Mouse (Mus musculus): ENCODE measurements at regions not wholly inside any gene's neighbourhood (a gene's known extent, or its start where the extent isn't known, plus 50 kb on each side); places are given as distances from the start of the nearest gene placed in this dataset.

DNA sequence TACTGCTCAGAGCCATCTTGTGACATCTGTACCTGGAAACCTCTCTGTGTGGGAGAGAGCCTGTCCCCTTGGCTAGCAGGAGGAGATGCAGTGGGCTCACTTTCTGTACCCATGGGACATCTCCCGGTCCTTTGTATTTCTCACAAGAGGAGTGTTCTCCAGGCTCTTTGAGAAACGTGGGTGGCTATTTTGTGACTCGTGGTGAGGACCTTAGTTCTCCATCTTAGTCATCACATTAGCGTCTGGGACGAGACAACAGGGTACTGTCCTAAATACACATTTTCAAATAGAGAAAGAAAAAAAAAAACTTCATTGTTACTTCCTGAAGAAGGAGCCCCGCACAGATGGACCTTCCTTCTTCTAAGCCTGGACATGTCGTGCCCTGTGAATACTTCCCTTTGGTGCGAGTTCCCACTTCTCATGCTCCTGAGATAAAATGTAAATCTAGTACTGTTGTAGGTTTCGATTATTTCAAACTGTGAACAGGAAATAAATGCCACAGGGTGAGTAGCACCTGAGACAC, 366.8 kb upstream of the Runx1 start:
- DNase-seq (ENCODE audit: low spot score), result no peak

DNA sequence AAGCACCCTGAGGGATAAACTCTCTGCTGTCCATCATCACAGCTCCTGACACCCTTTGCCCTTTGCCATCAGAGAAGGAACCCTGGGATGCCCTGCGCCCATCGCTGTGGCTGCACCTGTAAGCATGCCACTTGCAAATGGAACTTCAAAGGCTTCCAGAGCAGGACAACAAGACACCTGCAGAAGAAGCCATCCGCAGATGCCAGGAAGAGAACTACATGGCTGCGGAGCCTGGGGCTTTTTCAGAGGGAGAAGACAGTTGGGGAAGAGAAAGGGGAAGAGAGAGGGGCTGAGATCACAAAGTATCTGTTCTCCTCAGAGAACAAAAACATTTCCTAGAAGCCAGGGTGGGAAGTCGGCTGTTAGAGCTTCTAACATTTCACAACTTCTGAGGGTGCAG, 365.2 kb upstream of the Runx1 start:
- no peak for DNase-seq (ENCODE audit: low spot score)

DNA sequence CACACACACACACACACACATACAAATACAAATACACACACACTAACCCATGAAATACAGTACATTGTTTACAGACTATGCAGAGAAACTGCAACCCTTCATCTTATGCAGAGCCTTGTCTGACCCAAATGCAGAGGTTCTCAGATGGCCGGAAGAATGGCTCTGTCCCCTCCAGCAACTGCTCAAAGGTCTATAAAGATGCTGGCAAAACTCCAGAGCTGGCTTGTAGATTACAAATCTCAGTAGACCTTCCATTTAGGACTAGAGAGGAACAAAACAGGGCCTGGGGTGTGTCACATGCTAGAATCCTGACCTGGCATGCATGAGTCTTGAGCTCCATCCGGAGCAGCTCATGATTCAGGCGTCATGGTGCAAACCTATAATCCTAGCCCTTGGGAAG, 364.4 kb upstream of the Runx1 start:
- no peak for DNase-seq (ENCODE audit: low spot score)

DNA sequence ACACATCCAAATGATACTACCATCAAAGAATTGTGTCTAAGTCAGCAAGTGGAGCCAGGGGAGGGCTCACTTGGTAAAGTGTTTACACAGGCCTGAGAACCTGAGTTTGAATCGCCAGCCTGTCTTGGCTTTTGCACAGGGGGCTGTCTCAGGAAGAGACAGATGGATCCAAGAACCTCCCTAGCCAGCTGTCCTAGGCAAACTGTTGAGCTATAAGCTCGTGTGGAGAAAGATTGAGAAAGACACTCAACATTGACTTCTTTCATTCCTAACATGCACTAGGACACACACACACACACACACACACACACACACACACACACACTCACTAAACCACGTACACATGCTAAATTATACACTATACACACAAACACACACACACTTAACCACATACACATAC, 363.9 kb upstream of the Runx1 start:
- DNase-seq (ENCODE audit: low spot score), result no peak

DNA sequence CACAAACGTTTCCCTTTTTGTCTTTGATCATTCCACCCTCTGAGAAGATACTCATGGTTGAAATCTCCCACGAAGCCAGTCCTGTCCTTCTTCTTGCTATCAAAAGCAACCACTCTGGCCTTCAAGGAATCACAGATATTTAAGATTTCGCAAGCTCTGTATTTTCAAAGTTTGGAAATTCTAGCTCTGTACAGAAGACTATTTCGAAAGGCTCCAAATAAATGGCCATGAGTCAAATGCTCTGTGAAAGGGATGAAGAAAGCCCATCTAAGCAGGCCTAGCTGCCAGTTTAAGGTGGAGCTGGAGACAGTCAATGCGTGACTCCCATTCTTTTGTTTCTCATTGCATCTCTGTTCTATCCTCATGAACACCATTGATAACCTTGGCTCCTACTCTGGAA, 363.5 kb upstream of the Runx1 start:
- DNase-seq (ENCODE audit: low spot score), result no peak

DNA sequence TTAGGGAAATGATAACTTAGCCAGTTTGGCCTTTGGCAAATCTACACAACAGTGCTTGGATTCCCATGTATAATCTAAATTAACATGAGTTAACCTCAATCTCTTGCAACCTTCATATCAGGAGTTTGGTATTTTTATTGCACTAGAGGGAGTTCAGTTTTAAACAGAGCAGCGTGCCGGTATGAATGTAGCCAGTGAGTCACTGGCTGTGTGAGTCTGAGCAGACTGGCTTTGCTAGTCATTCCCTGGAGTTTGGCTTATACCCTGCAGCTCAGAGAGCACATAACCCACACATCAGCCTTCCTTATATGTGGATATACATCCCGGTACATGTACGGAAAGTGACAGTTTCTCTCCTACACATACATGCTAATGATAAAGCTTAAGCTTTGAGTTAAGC, 360.6 kb upstream of the Runx1 start:
- DNase-seq (ENCODE audit: low spot score), result no peak

DNA sequence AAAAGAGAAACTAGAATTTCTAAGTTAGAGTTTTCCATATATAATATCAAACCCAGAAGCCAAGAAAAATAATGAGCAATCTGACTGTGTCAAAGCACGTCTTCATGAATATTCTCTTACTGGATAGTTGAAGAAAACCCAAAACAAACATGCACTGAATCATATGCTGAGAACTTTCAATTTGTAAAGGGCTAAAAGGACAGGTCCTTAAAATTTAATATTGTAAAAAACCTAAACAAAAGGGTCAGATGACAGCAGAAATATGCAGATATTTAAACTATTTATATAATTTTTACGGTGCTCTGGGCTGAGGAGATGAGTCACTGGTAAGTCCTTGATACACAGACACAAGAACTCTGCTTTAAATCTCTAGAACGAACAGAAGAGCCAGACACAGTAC, 356.7 kb upstream of the Runx1 start:
- DNase-seq (ENCODE audit: low spot score), result no peak

DNA sequence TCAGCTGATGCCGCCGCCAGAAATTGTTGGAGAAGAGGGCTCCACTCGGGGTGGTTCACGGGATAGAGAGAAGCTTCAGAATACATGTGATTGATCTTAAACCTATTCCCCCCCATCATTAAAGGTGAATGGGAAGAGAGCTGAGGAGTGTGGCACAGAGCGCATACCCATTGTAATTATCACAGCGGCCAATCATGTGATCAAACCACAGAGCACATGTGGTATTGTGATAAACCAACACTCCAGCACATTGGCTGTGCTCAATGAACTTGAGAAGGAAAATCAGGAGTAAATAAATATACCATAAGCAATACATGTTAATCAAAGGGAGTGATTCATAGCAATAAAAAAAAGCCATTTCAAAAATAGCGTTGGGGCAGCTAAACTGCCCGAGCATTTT, 355.5 kb upstream of the Runx1 start:
- no peak for DNase-seq (ENCODE audit: low spot score)

DNA sequence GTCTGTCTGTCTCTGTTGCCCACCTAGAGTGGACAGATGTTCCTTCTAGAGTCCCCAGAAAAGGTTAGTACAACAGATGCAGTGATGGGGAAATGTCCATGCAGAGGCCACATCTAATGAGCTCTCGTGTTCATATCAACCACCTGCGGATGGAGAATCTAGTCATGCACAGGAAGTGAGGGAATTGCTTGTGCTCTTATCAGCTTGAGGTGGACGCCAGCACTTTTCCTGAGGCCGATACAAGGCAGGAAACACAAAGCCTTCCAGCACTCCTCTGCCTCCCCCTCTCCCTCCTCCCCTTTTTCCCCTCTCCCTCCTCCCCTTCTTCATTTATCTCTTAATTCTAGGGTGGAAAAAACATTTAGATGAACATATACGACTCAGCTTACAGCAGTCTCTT, 354.3 kb upstream of the Runx1 start:
- no peak for DNase-seq (ENCODE audit: low spot score)

DNA sequence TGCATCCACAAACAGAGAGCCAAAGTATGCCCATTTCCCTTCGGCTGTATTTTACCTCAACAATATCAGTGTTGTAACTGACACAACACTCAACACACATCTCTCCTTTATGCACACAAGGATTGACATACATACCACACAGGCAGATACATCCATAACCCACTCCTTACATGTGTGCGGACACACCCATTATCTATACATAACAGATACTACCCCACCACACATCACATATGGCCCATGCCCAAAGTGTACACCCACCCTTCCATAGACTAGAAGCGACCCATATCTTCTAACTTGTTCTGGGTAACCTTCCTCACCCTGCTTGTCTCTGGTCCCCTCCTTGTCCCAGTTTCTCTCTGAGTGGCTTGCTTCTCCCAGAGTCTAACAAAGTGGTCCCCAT, 340.7 kb upstream of the Runx1 start:
- no peak for DNase-seq (ENCODE audit: low spot score)

DNA sequence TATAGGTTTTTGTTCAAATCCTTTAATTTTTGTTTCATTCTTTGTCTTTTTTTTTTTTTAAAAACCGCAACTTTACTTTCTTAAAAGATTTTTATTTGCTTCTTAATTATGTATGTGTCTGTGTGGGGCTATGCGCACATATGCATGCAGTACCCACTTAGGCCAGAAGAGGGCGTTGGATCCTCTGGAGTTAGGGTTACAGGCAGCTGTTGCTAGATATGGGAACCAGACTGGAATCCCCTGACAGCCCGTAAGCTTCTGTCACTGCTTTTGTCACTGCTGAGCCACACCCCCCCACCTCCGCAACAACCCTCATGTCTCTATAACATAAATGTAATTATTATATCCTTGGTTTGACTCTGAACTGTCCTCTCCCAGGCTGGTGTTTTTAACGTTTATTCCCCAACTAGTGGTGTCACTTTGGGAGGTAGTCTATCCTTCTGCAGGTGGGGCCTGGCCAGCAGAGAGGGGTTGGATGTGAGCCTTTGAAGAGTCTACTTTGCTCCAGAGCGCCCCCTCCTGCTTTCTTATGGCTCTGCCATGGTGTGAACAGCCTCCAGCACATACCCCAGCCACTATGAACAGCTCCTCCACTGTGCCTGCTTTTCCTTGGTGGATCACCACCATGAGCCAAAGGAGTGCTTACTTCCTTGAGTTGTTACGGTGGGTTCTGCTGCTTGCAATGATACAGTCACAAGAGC, 332.7 kb upstream of the Runx1 start:
- DNase-seq (ENCODE audit: low spot score), result no peak

DNA sequence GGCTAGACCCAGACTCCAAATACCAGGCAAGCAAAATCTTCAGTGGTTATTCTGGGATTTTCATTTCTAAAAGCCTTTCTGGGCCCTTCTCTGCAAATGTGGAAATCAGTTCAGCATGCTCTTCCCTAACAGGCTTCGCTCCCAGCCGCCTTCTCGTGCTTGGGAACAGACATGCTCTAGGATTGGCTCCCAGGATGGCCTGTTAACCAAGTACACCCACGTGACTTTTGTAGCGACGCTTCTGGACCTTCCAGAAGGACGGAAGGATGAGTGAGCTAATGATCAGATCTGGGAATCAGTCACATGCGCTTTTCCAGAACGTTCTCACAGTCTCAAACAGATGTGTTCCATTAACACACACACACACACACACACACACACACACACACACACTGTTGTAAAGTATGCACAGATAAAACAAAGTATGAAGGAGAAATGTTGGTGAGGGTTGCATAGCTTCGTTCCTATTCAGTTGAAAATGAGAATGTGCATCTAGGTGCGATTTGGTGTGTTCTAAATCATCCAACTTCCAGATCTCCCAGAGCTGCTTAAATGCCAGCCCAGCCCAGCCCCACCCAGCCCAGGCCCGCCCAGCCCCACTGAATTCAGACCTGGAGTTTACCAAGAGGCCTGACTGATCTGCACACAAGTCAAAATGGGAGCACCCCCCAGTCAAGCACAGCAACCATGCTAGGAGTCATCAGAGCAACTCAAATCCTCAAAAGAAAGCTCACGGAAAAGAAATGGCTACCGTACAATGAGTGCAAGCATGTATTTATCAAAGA, 327.8 kb upstream of the Runx1 start:
- no peak for DNase-seq (ENCODE audit: low spot score)

DNA sequence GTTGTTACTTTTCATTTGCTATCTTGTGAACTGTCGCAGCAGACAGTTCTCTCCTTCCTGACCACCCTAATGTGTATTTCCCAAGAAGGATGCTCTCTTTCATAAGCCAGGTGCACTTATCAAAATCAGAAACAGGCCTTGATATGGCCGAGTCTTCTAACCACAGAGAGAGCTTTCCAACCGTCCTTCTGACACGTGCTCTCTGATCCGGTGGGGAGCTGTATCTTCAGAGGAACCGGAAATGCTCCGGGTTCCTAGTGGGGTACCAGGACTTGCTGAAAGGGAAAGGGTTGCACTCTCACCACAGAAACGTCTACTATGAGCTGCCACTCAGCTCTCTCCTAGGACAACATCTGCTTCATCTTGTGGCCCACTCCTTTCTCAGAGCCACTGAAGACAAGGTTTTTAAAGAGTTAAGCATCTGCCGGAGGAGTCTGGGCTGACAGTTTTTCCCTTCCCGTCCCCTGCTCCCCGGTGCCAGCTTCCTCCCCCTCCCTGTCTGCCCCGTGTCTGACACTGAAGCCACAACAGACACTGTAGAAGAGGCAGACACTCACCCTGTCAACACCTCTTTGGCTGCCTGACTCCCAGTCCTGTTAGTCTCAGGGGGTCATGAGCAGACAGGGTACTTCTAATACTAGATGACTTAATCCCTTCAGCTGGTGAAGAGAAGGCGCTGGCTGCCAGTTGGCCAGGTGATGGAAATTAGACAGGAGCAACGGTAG, 327.0 kb upstream of the Runx1 start:
- DNase-seq (ENCODE audit: low spot score), result no peak

DNA sequence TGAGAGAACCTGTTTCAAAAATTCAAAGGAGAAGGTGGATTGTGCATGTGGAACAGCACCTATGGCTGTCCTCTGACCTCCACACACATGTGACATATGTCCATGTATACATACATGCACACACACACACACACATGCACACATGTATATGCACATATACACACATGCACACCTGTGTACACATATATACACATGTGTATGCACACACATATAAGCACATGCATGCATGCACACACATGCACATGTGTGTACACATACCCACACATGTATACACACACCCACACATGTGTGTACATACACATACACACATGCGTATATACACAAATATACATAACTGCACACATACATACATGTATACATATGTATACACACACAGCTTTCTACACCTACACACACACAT, 326.1 kb upstream of the Runx1 start:
- DNase-seq (ENCODE audit: low spot score), result no peak

DNA sequence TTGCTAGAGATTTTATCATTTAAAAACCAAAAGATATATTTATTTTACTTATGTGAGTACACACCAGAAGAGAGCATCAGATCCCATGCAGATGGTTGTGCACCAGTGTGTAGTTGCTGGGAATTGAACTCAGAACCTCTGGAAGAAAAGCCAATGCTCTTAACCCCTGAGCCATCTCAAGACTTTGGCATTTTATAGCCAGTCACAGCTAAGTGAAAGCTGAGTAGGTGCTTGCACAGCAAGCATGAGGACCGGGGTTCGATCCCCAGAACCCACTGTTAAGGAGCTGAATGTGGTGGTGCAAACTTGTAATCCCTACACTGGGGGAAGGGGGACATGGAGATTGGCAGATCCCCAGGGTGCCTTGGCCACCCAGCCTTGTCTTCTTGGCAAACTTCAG, 325.7 kb upstream of the Runx1 start:
- no peak for DNase-seq (ENCODE audit: low spot score)

DNA sequence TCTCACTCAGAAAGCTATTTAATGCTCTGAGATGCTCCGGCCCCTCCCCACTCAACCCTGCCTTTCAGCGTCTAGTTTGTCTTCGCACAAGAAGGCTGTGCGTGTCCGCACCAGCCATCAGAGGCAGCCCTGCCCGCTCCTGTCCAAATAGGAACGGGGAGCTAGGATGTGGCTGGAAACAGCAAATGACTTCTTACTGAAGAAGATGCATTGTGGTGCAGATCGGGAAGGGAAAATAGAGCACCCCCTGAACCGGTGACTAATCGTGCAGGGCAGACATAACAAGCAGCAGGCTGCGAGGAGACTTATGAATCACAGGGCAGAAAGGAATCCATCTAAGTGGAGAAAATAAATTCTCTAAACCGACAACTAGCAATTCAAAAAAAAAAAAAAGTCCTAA, 324.5 kb upstream of the Runx1 start:
- DNase-seq (ENCODE audit: low spot score), result no peak

DNA sequence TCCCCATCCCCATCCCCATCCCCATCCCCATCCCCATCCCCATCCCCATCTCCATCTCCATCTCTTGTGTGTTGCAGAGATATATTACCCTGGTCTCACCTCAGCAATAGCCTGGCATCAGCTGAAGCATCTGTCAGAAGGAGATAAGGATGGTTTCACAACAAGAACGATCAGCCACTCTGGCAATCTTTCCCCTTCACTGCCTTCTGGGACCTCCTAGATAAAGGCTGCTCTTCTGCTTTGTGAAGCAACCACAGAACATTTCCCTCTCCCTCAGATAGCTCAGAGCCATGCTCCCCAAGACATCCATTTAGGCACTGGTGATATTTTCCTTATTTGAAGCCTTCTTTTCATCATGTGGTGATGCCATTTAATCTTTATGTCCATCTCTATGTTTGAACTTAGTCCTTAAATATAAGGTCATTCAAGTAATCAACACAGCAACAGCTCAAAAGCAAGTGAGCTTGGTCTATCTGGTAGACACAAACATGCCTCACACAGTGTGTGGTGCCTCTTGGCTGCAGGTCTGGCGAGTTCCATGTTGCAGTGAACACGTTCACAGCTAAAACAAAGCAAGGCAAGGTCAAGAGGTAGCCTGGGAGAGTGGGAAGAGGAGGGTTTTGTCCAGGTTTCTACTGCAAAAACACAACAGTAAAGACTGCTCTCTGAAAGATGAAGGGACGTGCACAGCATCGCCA, 321.7 kb upstream of the Runx1 start:
- no peak for DNase-seq (ENCODE audit: low spot score)

DNA sequence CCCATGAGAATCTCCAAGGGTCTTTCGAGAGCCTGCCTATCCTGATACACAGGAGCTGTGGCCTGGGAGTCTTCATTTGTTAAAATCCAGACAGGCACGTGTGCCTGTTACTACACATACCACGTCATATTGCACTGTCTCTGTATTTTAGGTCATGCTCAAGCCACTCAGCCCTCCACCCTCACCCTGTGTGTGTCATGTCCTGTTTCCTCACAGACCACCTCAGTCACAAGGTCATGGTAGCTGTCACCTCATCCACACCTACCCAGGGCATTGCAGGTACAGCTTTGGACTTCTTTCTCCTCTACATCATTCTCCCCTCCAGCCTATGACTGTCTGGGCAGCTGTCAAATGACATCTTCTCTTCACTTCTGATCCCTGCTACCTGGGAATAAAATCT, 320.9 kb upstream of the Runx1 start:
- no peak for DNase-seq (ENCODE audit: low spot score)

DNA sequence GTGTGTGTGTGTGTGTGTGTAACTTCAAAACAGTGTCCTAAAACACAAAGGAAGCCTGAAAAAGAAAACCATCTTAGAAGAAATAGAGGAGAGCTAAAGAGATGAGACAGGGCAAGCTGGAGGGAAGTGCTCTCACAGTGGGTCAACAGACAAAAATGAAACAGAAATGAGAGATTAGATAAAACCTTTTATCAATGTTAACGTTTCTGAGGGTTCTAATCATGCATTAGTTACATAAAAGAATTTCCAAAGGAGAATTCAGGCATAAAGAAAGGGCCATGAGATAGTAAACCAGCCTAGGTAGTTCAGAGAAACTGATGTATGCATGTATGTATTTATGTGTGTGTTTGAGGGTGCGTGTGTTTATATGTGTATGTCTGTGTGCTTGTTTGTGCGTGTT, 319.7 kb upstream of the Runx1 start:
- DNase-seq (ENCODE audit: low spot score), result no peak

DNA sequence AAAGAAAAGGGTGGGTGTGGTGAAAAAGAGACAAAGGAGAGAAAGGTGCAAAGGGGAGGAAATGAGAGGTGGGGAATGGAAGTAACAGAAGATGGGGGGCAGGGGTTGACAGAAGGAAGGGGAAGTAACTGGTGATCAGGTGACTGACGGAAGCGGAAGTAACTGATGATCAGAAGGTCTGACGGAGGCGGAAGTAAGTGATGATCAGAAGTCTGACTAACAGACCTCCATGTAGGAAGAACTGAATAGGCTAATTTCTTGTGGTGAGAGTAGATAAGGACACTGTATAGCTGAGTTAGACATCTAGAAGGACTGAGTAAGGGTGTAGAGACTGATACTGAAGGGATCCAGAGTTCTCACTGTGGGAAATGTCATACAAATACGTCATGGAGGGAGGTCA, 318.1 kb upstream of the Runx1 start:
- DNase-seq (ENCODE audit: low spot score), result no peak

DNA sequence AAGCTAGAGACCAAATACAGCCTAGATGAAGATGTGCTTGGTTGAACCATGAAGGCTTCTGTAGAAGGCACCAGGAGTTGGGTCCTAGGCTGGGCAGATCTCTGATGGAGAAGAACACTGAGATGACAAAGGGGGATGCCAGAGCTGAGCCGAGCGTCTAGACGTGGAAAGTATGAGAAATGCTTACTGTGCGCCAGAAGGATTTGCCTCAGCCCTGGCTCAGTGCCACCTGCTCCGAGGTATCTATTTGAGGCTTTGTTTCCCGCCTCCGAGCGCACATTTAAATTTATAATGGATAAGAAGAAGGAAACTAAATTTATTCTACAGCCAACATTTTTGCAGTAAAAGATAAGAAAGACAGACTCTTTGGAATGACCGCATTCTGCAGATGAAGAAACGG, 317.2 kb upstream of the Runx1 start:
- DNase-seq (ENCODE audit: low spot score), result no peak

DNA sequence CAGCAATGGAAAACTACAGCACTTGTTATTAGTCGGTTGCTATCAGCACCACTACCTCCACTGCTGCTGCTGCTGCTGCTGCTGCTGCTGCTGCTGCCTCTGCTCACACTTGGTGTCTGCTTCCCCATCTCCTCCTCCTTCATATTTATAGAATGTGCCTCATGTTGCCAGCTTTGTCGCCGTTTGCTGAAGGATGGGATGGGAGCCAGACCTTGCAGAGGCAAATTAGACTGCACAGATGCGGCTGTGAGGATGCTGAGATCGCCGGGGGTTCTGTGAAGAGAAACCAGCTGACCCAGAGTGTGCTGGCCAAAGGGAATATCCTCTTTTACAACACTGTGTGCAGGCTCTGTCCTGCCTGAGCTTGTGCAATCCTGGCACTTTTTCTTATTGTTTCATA, 316.0 kb upstream of the Runx1 start:
- DNase-seq (ENCODE audit: low spot score), result no peak

All from heart, adult 8-10 months (tissue).